Mouse (Mus musculus): Measurements from ENCODE around the gene Itpa.

Itpa gene

DNA sequence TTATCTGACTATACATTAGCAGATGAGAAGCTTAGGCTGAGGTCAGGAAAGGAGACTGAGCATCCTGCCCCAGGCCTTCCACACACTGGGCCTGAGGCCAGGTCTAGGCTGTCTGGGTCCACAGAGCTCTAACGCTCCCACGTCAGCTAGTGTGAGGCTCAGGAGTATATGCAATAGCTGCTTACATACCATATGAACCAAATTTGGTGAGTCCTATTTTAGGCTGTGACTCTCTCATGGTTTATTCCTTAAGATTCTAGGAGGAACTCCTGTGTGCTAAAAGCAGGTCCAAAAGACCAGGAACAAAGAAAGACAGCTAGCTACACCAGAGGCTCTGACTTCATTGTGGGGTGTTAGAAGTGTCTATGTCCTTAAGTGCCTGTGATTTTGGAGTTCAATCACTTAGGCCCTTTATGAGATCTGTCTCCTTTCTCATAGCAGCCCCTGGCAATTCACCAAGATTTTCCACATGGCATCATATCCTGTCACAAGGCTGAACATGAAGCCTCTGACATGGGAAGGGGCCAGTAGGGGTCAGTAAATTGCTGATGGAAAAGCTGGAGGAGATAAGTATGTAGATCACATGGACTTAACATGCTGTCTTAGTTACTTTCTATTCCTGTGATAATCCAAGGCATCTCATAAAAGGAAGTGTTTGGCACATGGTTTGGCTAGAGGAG is 61.6 kb downstream of the Itpa start:
- no peak for DNase-seq (ENCODE audit: low spot score)

DNA sequence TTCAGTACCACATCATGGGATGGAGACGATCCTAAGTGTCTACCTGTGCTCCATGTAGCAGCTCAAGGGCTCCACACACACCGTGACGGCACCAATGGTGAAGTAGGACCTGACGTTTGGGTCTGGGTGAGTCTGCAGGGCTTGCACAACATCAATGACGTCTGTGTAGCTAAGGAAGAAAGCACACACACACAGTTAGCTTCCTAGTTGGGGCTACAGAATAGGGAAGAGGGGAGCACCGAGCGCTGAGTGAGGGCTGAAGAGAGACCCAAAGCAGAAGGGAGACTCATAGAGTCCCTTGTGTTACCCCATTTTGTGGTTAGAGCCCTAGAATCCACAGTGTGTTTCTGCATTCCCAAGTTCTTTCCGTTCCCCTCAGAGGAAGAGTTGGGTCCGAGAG is 63.3 kb downstream of the Itpa start:
- DNase-seq (ENCODE audit: low spot score) = no peak

Measured in spleen, adult 12 weeks (tissue).